Mouse (Mus musculus): ENCODE measurements around the gene Afap1l2.

The Afap1l2 gene

GRCm38 (mm10) chr19:56939826-56940225, 68.2 kb downstream of the Afap1l2 start:
- DNase-seq (ENCODE audit: low read depth, low spot score): no peak

GRCm38 (mm10) chr19:56937911-56938310, 70.1 kb downstream of the Afap1l2 start:
- DNase-seq (ENCODE audit: low read depth, low spot score): no peak

GRCm38 (mm10) chr19:56936253-56936652, 71.8 kb downstream of the Afap1l2 start:
- DNase-seq (ENCODE audit: low read depth, low spot score): no peak

- DNase-seq (ENCODE audit: low read depth, low spot score): no peak
Measured at GRCm38 (mm10) chr19:56935777-56936176, 72.3 kb downstream of the Afap1l2 start.

- no peak for DNase-seq (ENCODE audit: low read depth, low spot score)
Measured at GRCm38 (mm10) chr19:56935111-56935510, 72.9 kb downstream of the Afap1l2 start.

- no peak for DNase-seq (ENCODE audit: low read depth, low spot score)
Measured at GRCm38 (mm10) chr19:56933800-56934199, 74.2 kb downstream of the Afap1l2 start.

GRCm38 (mm10) chr19:56930029-56930428, 78.0 kb downstream of the Afap1l2 start:
- no peak for DNase-seq (ENCODE audit: low read depth, low spot score)

- no peak for DNase-seq (ENCODE audit: low read depth, low spot score)
Measured at GRCm38 (mm10) chr19:56929392-56929791, 78.6 kb downstream of the Afap1l2 start.

- no peak for DNase-seq (ENCODE audit: low read depth, low spot score)
Measured at GRCm38 (mm10) chr19:56921744-56922143, 86.3 kb downstream of the Afap1l2 start.

- DNase-seq (ENCODE audit: low read depth, low spot score): no peak
Measured at GRCm38 (mm10) chr19:56920232-56920631, 87.8 kb downstream of the Afap1l2 start.

- peak; percentile 54 for DNase-seq (ENCODE audit: low read depth, low spot score)
Measured at GRCm38 (mm10) chr19:56919628-56920027, 88.4 kb downstream of the Afap1l2 start.

- DNase-seq (ENCODE audit: low read depth, low spot score): no peak
Measured at GRCm38 (mm10) chr19:56915084-56915483, 92.9 kb downstream of the Afap1l2 start.

- no peak for DNase-seq (ENCODE audit: low read depth, low spot score)
Measured at GRCm38 (mm10) chr19:56914658-56915057, 93.4 kb downstream of the Afap1l2 start.

- DNase-seq (ENCODE audit: low read depth, low spot score): no peak
Measured at GRCm38 (mm10) chr19:56913761-56914160, 94.3 kb downstream of the Afap1l2 start.

GRCm38 (mm10) chr19:56910561-56910960, 97.5 kb downstream of the Afap1l2 start:
- no peak for DNase-seq (ENCODE audit: low read depth, low spot score)

GRCm38 (mm10) chr19:56908472-56909270, 99.4 kb downstream of the Afap1l2 start:
- no peak for DNase-seq (ENCODE audit: low read depth, low spot score)

GRCm38 (mm10) chr19:56907850-56908249, 100.2 kb downstream of the Afap1l2 start:
- DNase-seq (ENCODE audit: low read depth, low spot score): no peak

- no peak for DNase-seq (ENCODE audit: low read depth, low spot score)
Measured at GRCm38 (mm10) chr19:56905395-56905794, 102.6 kb downstream of the Afap1l2 start.

GRCm38 (mm10) chr19:56904095-56904494, 103.9 kb downstream of the Afap1l2 start:
- DNase-seq (ENCODE audit: low read depth, low spot score): no peak

- no peak for DNase-seq (ENCODE audit: low read depth, low spot score)
Measured at GRCm38 (mm10) chr19:56897654-56898053, 110.4 kb downstream of the Afap1l2 start.

- no peak for DNase-seq (ENCODE audit: low read depth, low spot score)
Measured at GRCm38 (mm10) chr19:56893326-56893725, 114.7 kb downstream of the Afap1l2 start.

- DNase-seq (ENCODE audit: low read depth, low spot score): no peak
Measured at GRCm38 (mm10) chr19:56892586-56892985, 115.4 kb downstream of the Afap1l2 start.

- no peak for DNase-seq (ENCODE audit: low read depth, low spot score)
Measured at GRCm38 (mm10) chr19:56891438-56891837, 116.6 kb downstream of the Afap1l2 start.

GRCm38 (mm10) chr19:56888654-56889053, 119.4 kb downstream of the Afap1l2 start:
- no peak for DNase-seq (ENCODE audit: low read depth, low spot score)

Data from retina, adult 2 months (tissue).